Mouse (Mus musculus) urinary bladder, adult 18-20 months (tissue): Measurements from ENCODE around the gene Avil.

Experiments used
- DNase-seq, 2 experiments: peaks; one replicate each; pipeline ENCODE4 v3.0.0; 2022; ENCODE audit warnings: low spot score in 2 of 2, mixed read lengths in 2 of 2

The Avil gene

DNA sequence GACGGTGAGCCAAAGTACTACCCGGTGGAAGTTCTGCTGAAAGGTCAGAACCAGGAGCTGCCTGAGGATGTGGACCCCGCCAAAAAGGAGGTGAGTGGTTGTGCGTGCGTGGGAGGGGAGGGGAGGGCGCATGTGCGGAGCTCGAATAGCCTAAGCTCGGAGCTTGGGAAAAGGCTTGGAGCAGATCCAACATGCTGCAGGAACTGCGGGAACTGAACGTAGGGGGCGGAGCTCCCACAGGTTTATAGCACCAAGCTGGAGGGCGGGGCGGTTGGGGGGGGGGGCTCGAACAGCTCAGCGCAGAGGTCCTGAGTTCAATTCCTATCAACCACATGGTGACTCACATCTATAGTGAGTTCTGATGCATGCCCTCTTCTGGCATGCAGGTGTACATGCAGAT lies 17.9 kb downstream of the Avil start:
- no peak for DNase-seq

DNA sequence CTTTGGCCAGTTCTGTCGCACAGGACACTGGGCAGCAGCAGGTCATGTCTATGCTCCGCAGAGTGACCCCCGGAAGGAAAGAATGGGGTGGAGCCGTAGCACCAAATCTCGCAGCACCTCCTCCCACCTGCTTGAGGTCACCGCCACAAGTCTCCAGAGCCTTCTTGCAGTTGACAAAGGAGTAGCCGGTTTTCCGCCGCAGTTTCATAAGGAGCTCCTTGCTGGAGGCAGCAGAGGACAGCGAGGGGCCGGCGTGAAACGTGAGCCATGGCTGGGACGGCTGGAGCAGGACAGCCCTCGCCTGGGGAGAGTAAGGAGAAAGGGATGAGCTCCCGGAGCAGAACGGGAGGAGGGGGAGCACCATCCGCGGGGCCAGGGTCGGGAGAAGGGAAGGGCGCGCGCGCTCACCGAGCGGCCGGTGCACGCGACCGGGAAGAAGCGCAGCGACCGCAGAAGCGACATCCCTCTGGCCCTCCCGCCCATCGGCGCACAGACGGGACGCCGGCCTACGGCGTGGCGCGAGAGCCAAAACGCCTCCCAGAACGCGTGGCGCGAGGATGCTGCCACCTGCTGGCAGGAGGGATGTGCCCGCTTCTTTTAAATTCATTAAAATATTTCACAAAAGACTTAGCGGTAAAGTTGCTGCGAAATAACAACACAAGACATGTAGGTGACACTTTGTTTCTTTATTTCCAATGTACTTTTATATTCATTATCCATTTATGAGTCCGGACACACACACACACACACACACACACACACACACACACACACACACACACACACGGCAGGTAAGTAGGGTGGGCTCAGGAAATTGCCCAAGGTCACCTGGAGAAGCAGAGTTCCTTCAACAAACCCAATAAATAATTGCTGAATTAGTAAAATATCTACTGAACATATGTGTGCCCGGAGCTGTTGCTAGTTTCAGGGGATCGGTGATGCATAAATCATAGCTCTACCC lies 30.1 kb downstream of the Avil start, which contains the start of gene Tsfm:
Tsfm (minus strand) TSS at position 505 of the 961 bp plus-strand sequence.
- DNase-seq, result peak; percentile 88 to 95

DNA sequence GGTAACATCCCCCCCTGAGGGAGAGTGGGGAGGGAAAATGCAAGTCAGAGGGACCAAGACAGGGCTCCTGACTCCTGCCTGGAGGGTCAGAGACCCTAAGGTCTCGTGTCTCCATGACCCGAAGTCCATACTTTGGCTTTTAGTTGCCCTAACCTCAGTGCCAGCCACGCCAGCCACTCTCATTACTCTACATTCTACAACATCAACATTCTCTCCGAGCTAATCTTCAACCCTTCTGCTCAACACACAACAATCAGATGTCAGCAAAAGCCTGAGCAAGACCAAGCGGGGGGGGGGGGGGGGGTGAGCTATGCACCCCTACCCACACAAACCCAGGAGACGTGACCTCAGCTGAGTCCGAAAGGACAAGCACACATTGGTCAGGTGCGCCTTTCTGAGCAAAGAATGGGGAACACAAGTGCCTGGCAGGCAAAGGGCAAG lies 32.8 kb downstream of the Avil start:
- DNase-seq, result no peak

DNA sequence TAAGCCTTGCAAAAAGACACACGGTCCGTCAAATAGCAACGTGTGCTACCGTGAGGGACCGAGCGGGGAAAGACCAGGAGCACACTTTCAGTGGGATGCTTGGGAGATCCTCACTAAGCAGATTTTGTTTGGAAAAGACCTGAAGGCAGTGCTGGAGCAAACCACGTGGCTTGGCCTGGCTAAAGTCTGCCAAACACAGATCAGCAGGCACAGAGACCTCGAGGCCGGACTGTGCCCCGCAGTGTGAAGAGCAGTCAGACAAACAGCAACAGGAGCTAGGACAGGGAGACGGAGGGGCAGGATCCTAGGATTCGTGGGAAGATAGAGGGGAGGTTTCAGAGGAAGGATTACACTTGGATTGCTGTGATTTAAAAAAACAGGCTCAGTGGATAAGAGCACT lies 35.8 kb downstream of the Avil start:
- no peak for DNase-seq

DNA sequence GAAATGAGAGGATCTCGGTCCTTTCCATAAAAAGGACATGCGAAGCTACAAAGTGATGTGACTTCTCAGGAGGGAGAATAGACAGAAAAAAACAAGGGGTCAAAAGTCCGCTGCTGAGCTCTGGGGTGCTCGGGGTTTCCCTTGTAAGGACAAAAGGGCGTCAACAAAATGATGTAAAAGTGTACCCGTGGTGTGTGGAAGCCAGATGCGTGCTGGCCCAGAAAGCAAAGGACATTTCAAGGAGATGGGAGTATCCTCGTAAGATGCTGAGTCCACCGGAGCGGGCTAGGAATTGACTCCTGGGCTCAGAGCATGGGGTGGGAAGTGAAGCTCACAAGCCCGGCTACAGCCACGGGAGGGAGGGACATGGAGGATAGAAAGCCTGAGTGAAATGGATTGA lies 37.1 kb downstream of the Avil start:
- no peak for DNase-seq

DNA sequence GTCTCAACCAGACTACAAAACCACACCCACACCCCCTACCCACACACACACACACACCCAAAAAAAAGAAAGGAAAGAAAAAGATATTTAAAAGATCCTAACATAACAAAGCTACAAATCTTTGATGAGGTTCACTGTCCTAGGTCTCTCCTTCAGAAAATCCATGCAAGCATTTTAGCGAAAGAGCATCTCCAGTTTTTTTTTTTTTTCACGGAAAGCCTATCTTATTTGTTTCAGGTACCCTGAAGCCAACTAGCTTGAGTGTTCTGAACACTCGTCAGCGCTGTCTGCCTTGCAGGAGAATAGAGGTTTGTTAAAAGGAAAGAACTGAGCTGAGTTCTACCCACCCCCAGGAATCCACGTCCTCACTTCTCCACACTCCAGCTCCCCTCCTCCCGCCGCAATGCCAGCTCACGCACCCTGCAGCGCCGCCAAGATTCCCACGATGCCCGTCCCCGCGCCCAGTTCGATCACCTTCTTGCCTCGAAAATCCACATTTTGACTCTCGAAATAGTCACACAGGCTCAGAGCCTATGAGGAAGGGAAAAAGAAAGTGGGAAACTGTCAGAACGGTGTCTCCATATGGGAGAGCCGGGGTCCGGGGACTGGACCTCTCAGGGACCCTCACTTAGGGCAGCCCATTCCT lies 40.2 kb downstream of the Avil start:
- DNase-seq, result no peak

DNA sequence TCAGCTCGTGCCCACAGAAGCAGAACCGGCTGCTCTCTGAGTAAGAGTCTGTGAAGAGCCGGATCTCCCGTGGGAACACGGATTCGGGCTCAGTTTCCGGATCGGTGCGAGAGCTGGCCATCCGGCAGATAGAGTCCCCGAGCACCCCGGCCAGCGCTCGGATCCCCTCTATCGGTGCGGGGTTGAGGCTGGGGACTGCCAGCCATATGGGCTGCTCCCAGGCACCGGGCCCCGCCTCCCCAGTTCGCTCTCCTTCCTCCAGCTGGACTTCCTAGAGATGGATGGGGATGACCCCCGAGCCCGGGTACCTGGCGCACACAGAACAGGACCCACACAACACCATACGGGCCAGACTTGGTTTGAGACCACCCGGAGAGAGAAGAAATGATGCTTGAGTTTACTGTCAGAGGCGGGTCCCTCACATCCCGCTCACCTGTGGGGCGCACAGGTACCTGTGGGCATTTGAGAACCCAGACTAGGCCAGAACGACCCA lies 40.8 kb downstream of the Avil start, which contains the start of the genes Mettl1 and Eef1akmt3:
Mettl1 (plus strand) TSS at position 141 of the 493 bp plus-strand sequence.
Eef1akmt3 (minus strand) TSS at position 240 of the 493 bp plus-strand sequence.
- DNase-seq, result no peak

DNA sequence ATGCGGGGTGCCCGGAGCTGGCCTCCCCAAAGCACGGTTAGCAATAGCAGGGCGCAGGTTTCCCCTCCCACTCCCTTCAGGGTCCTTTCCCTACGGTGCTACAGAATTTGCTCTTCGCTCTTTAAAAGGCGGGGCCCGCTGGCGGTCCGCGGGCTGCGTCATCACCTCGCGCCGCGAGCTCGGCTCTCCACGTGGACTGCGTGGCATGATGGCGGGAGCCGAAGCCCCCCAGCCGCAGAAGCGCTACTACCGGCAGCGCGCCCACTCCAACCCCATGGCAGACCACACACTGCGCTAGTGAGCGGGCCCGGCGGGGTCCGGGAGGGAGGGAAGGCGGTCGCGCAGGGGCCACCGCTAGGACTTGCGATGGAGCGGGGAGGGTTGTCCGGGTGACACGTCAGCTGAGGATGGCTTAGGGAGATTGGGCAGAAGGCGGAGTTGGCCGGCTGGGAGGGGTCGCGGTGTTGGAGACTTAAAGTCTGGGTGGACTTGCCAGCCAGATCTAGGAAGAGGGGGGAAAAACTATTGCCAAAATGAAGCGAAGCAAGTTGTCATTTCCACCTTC lies 41.3 kb downstream of the Avil start:
- peak; percentile 77 to 93 for DNase-seq

DNA sequence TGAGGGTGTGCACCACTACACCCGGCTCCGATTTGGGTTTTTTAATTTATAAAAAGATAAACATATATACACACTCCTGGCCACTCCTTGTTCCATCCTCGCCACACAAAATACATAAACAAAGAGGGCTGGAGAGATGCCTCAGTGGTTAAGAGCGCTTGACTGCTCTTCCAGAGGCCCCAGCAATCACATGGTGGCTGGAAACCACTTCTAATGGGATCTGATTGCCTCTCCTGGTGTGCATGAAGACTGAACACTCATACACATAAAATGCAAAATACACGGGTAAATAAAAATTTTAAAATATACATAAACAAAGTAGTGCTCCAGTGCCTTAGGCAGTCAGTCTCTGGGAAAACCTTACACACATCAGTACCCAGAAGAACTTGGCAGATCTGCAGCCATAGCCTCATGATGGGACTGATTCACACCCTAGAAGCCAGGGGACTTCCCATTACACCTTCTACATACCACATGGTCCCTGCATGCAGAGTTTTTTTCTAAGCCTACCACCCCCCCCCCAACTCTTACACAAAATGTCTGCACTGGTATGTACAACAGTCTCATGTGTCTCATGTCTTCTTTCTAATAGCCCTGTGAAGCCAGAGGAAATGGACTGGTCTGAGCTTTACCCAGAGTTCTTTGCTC lies 42.1 kb downstream of the Avil start:
- no peak for DNase-seq

DNA sequence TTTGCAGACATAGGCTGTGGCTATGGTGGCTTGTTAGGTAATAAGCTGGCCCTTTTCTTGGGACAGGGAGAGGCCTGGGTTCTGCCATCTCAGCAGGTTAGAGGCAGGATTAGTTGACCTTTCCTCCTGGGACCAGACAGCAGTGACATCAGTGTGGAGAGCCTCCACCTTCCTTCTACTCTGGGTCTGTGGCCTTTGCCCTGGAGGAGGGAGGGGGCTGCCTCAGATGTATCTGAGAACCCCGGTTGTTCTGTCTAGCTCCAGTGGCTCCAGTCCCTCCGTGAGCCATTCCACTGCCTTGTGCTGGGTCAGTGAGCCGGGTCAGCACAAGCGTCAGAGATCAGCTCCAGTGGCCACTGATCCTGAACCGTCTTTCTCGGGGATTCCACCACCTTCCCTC lies 42.7 kb downstream of the Avil start:
- DNase-seq, result no peak

DNA sequence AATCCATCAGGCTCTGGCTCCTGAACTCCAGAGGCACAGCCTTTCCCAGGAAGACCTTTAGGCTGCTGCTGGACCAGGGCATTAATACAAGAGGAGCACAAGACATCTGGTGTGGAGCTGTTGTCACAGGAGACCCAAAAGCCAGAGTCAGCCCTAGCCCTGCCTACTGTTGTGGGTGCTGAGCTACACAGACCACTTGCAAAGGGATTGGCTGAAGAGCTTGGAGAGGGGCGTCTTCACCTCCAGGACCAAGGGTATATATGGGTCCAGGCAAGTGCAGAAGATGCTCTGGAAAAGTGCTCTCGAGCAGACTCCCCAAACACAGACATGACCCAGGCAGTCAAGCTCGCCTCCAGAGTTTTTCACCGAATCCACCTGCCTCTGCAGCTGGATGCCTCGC lies 47.4 kb downstream of the Avil start, which contains the start of gene Cyp27b1:
Cyp27b1 (plus strand) TSS at position 297 of the 400 bp plus-strand sequence.
- no peak for DNase-seq

DNA sequence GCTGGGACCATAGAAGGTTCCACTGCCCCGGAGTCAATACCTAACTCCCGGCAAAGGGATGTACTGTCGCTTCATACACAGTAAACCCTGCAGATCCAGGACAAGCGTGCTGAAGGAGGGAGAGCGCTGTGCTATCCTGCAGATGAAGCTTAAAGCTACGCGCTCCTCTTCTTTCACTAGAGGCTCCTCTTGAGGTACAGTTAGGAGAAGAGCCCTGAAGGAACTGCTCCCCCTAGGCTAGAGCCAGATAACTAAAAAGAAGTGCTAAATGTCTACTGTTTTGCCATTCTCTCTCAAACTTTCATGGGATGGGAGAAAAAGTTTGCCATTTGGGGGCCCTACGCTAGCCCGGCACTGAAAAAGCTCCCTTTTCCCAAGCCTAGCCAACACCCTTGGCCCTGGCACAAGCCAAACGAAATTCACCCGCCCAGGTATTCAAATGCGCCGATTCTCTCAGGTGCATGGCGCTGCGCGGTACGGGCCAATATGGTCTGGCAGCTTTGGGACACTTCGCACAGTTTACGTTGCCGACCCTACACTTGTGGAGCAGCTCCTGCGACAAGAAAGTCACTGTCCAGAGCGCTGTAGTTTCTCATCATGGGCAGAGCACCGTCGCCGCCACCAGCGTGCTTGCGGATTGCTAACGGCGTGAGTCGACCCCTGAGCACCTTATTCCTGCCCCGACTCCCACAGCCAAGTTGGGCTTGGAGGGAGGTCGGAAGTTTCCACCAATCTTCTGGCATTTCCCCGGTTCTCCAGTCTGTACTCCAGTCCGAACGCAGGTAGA lies 48.3 kb downstream of the Avil start:
- peak in 1 of 2 experiments; percentile 26 for DNase-seq

DNA sequence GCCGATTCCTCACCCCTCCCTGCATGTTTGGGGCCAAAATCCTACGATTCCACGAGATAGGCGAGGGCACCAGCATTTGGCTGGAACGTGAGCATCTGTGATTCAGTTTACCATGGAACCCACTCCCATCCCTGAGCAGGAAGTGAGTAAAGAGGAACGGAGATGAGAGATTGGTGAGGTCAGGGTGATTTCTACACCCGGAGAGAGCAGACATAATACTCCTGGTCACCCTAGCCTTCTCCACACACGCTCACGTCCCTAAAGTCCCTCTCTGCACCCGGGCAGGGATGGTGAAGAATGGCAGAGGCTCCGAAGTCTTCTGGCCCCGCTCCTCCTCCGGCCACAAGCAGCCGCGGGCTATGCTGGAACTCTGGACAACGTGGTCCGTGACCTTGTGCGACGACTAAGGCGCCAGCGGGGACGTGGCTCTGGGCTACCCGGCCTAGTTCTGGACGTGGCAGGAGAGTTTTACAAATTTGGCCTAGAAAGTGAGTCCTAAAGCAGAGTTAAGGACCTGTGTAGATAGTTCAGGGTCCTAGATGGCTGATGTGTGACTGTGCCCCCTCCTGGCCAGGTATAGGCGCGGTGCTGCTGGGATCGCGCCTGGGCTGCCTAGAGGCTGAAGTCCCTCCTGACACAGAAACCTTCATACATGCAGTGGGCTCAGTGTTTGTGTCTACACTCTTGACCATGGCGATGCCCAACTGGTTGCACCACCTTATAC lies 49.0 kb downstream of the Avil start:
- peak in 1 of 2 experiments; percentile 18 for DNase-seq

DNA sequence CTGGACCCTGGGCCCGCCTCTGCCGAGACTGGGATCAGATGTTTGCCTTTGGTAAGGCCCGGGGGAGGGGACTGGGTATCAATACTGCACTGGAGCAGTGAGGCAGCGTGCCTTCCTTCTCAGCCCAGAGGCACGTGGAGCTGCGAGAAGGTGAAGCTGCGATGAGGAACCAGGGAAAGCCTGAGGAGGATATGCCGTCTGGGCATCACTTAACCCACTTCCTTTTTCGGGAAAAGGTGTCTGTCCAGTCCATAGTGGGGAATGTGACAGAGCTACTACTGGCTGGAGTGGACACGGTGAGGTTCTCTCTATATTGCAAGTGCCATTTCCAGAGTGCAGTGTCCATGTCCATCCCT lies 49.6 kb downstream of the Avil start:
- no peak for DNase-seq

DNA sequence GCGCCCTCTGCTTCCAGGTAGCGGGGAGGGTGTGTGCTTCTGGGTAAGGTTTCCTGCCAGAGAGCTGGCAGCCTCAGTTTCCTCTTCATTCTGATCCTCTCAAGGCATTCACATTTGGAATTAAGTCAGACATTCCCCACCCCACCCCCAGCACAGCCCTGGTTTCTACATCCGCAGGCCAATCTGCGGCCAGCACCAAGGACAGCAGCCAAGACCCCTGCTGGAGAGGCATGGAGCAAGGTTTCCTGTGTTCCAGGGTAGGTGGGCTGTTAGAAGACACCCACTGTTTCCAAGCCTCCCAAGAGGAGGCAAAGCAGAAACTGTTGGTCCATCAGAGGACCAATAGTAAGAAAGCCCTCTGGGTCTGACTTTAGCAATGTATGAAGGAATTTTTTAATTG lies 54.1 kb downstream of the Avil start:
- no peak for DNase-seq

DNA sequence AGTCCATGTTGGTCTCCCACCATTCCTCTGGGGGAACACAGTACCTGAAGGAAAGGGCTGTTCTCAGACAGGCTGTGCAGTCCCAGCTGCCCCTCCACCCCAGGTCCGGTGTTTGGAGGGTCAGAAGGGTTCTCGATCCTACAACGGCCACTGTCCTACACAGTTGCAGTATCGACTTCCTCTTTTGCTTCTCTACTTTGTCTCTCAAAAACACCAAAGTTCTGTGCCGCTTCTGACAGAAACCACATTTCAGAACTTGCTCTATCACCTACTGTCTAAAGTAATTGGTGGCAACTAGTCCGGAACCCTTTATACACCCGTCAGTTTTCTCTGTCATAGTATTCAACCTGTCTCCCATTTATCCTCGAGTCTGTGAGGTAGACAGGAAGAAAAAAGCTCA lies 54.9 kb downstream of the Avil start:
- DNase-seq, result no peak

DNA sequence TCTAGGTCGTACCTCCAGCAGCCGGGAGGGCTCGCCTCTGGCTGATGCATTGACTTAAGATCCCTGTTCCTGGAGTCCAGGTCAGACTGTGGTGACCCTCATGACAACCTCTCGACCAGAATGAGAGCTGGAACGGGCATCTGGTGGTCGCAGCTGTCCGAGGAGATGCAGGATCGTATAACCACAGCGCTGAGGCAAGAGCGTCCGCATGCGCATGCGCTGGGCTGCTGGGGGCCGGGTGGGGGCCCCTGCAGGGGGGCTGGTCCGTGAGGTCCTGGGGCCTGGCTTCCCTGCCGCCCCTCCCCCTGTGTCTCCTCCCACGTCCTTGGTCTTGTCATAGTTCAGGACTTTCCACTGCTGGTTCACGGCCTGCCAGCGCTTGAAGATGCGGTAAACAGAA lies 56.0 kb downstream of the Avil start:
- DNase-seq, result no peak

DNA sequence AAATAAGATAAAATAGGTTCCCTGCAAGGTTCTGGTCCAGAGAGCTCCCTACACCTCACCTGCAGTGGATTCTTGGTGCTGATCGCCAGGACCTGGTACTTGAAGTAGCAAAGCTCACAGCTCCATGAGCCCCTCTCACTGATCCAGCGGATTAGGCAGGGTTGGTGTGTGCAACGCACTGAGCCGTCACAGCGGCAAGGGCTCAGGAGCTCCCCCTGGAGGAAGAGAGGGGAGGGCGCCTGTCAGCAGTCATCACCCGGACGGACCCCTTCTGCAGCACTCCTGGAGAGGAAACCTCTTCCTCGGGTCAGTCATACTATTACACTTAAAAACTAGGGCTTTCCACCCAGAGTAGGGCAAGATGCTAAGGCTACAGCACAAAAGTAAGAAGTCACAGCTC lies 57.7 kb downstream of the Avil start:
- DNase-seq, result peak in 1 of 2 experiments; percentile 56

DNA sequence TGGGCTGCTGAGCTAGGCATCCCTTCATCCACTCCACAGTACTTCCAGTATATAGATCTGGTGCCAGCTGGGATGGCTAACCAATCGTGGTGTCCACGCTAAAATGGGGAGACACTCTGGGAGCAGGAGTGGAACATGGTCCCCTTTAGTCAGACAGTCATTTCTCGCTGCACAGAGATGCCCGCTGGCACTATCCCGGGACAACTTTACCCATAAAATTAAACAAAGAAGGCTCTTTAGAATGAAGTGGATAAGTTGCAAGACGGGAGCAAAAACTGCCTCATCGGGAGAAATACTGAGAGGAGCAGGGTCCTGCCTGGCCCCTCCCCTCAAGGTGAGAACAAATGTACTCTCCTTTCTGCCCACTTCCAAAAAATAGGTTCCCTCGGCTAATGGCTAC lies 58.2 kb downstream of the Avil start:
- DNase-seq, result no peak
